Mouse (Mus musculus) hindbrain, postnatal 0 days (tissue): ENCODE data around the gene Fgf18. TPM values are rescaled to one million over a fixed set of nuclear protein-coding genes. Genes with fewer than 3 reads are reported as not detected.

ENCODE experiments used
- ATAC-seq: fragments of 200-750 bp; cut with Nextera tagmentation; 2 replicates; pipeline ENCODE4 v1.8.0; 2017; ENCODE audit warnings: mild to moderate bottlenecking, moderate TSS enrichment, moderate library complexity
- DNase-seq: peaks from one replicate; pipeline ENCODE4 v3.0.0-alpha.2; 2015; ENCODE audit warnings: low spot score
- H3K27ac ChIP-seq: fragments of 300-500 bp; sonication (generic); 2 replicates; pipeline ENCODE4 v1.5.1; 2014; ENCODE audit warnings: mild to moderate bottlenecking
- H3K27me3 ChIP-seq: fragments of 300-500 bp; sonication (generic); 2 replicates; pipeline ENCODE4 v1.6.1; 2014; ENCODE audit warnings: low read length, mixed read lengths; ENCODE audit not compliant: insufficient read depth
- H3K36me3 ChIP-seq: fragments of 300-500 bp; sonication (generic); 2 replicates; pipeline ENCODE4 v1.6.1; 2014; ENCODE audit warnings: low read length, mixed read lengths; ENCODE audit not compliant: insufficient read depth
- H3K4me1 ChIP-seq: fragments of 300-500 bp; sonication (generic); 2 replicates; pipeline ENCODE4 v1.6.1; 2014; ENCODE audit warnings: antibody characterized with exemption, low read length, mixed read lengths; ENCODE audit not compliant: insufficient read depth
- H3K4me2 ChIP-seq: fragments of 300-500 bp; sonication (generic); 2 replicates; pipeline ENCODE4 v1.6.1; 2014; ENCODE audit warnings: low read depth, mild to moderate bottlenecking, low read length, moderate library complexity, mixed read lengths
- H3K4me3 ChIP-seq: fragments of 300-500 bp; sonication (generic); 2 replicates; pipeline ENCODE4 v1.5.1; 2014; ENCODE audit warnings: low read length
- H3K9ac ChIP-seq: fragments of 300-500 bp; sonication (generic); replicated peaks from 2 replicates; pipeline ENCODE4 v1.6.1; 2014; ENCODE audit warnings: mild to moderate bottlenecking, low read length, moderate library complexity, mixed read lengths
- H3K9me3 ChIP-seq: fragments of 300-500 bp; sonication (generic); 2 replicates; pipeline ENCODE4 v1.6.1; 2016; ENCODE audit warnings: low read length, mixed read lengths
- CTCF ChIP-seq: IDR thresholded peaks from 2 replicates; pipeline ENCODE4 v1.5.1; 2016; ENCODE audit warnings: antibody characterized with exemption, control low read depth, low read depth
- WGBS: fragments of 180-500 bp; shearing (Covaris S2); extraction: QIAGEN DNeasy Blood & Tissue Kit; methylation state at CpG from one replicate; pipeline ENCODE4 v1.1.7; 2014; 5-methylcytosine and 5-hydroxymethylcytosine counted together
- polyA plus RNA-seq: library from polyadenylated mRNA; unstranded; fragments of >200 nt; fragmentation: Nextera tagmentation; extraction: Ambion mirVana; gene quantifications from 2 replicates; pipeline ENCODE4 v1.2.1, GENCODE M21; 2015
- total RNA-seq: library from RNA; depleted of rRNA; stranded (reverse); fragments of >200 nt; gene quantifications from 2 replicates; pipeline ENCODE4 v1.2.3, GENCODE M21; 2014; rRNA removed

Gene Fgf18
- total and polyA plus RNA-seq, 2 experiments from 2014 or later: 6.3 to 10.3 TPM

DNA sequence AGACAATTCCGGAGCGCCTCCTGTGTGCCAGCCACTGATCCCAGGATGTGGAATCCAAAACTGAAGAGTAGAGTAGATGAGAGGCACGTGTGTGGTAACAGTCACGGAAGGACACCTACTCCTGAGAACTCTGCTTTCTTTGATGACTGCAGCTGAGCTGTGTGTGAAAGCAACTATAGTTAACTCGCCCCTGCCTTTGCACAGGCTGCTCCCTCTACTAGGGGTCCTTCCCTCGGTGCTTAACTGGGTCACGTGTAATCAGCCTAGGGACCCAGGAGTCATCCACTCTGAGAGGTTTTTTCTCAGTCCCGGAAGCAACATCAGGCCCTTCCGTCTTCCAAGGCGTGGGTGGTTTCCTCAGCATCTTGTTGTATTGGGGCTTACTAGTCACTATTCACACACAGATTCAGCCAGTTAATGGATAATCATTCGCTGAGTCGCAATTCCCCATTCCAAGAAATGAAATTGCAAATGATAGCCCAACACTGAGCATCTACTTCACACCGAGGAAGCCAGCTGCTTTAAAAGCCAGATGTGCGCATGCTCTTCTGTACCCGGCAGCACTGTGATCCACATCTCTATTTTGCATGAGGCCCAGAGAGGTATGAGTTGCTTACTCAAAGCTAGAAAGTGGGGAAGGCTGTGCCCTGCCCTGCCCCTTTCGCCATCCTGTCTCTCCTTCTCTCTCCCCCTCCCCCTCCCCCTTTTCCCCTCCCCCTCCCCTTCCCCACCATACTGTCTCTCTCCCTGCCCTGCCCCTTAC, 67.0 kb downstream of the Fgf18 start:
- H3K9me3 ChIP-seq: no peaks in the 10 kb centered on the region
- no peak overlapping the region for H3K27ac ChIP-seq
- no peaks in the 10 kb centered on the region for H3K36me3 ChIP-seq
- H3K27me3 ChIP-seq: no peaks in the 10 kb centered on the region
- no peak overlapping the region for H3K9ac ChIP-seq
- ATAC-seq: no peak
- H3K4me2 ChIP-seq: no peak overlapping the region
- 65% methylated on average over 16 of the region's 16 CpGs for WGBS
- TF ChIP-seq CTCF: no peak
- H3K4me1 ChIP-seq: peaks cover 7% of the 10 kb centered on the region; the same call in 1 of the 2 replicates
- no peak for DNase-seq
- H3K4me3 ChIP-seq: no peak overlapping the region

DNA sequence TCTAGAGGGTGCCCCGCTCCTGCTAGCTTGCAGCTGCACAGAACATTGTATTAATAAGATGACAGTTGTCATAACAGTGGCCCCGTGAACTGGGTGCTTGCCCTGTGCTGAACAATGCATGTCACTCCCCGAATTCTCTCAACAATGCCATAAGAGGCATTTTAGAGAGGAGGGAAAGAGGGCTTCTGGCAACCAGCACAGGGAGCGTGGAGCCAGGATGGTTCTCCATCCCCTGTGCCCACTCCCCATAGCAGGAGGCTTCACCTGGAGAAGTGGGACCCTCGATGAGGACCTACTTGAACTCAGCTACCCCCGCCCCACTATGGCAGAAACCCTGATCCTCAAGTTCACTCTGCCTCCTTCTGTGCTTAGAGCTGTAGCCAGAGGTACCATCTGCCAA, 67.8 kb downstream of the Fgf18 start:
- Histone ChIP-seq H3K9me3 (no peaks in the 10 kb centered on the region), H3K4me1 (peaks cover 7% of the 10 kb centered on the region; the same call in 1 of the 2 replicates), H3K27ac (no peak overlapping the region), H3K36me3 (no peaks in the 10 kb centered on the region), H3K27me3 (no peaks in the 10 kb centered on the region), H3K4me3 (no peak overlapping the region), H3K9ac (no peak overlapping the region), H3K4me2 (no peak overlapping the region)
- no peak for TF ChIP-seq CTCF
- ATAC-seq: no peak
- DNase-seq: no peak
- WGBS: 65% methylated on average over 6 of the region's 6 CpGs

DNA sequence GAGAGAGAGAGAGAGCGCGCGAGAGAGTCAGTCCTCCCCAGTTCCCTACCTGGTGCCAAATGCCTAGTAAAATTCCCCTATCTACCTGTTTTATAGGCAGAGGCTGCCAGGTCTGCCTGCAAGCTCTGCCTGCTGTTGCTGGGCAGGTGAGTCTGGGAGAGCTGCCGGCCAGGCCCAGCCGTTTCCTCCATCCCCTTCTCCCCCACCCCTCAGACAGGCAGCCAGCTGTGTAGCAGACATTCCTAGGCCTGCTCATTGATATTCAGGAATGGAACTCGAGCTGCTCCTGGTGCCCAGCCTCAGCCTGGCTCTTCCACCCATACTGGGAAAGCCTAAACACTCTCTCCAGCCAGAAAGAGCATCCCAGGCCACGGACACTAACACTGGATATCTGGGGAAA, 69.2 kb downstream of the Fgf18 start:
- Histone ChIP-seq H3K4me3 (no peak overlapping the region), H3K4me1 (peaks cover 7% of the 10 kb centered on the region; the same call in 1 of the 2 replicates), H3K27ac (no peak overlapping the region), H3K9me3 (no peaks in the 10 kb centered on the region), H3K4me2 (no peak overlapping the region), H3K36me3 (no peaks in the 10 kb centered on the region), H3K9ac (no peak overlapping the region), H3K27me3 (no peaks in the 10 kb centered on the region)
- 0 out of 2 replicates have a peak, but pooled peaks have one; percentile 44 for ATAC-seq
- peak; percentile 12 for DNase-seq
- 39% methylated on average over 7 of the region's 7 CpGs for WGBS
- no peak for TF ChIP-seq CTCF

DNA sequence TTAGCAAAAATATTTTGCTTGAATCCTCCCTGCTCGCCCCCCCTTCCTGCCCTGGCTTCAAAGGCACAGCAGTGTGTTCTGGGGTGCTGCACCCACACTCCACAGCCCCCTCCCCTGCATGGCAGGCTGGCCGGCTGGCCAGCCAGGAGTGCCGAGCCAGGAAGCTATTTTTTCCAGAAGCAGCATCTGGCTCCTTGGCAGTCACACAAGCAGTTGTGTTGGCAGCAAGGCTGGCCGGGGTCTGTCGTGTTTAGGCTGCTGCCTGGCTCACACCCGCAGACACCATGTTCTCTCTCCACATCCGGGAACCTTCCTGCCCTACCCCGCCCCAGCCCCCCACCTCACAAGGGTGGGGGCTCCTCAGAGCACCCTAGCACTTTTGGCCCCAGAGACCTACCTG, 71.9 kb downstream of the Fgf18 start:
- H3K4me3 ChIP-seq: no peak overlapping the region
- peaks cover 7% of the 10 kb centered on the region; the same call in 1 of the 2 replicates for H3K4me1 ChIP-seq
- H3K9me3 ChIP-seq: no peaks in the 10 kb centered on the region
- peak; percentile 69 for DNase-seq
- H3K4me2 ChIP-seq: no peak overlapping the region
- no peaks in the 10 kb centered on the region for H3K27me3 ChIP-seq
- ATAC-seq: peak; percentile 41; the same call in 1 of the 2 replicates
- TF ChIP-seq CTCF: no peak
- no peak overlapping the region for H3K9ac ChIP-seq
- 37% methylated on average over 8 of the region's 8 CpGs for WGBS
- H3K36me3 ChIP-seq: no peaks in the 10 kb centered on the region
- H3K27ac ChIP-seq: no peak overlapping the region

DNA sequence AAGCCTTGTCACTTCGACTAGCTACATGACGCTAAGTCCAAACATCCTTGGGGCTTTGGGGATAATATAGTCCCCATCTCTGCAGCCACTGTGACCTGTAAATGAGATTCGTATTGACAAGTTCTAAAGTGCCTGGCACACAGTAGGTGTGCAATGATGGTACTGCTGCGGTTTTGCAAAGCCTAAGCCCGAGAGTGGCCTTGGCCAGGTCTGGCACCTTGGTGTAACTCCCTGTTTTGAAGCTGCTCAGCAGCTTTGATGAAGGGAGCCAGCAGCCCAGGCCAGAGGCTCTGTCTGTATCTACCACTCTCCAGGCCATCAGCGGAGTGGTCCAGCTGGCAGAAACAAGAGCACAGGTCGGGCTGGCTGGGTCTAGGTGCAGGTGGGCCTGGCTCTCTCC, 72.7 kb downstream of the Fgf18 start:
- no peaks in the 10 kb centered on the region for H3K36me3 ChIP-seq
- H3K4me1 ChIP-seq: peaks cover 7% of the 10 kb centered on the region; the same call in 1 of the 2 replicates
- DNase-seq (no peak), ATAC-seq (no peak)
- 70% methylated on average over 7 of the region's 7 CpGs for WGBS
- H3K9me3 ChIP-seq: no peaks in the 10 kb centered on the region
- no peak for TF ChIP-seq CTCF
- no peak overlapping the region for H3K4me3 ChIP-seq
- no peaks in the 10 kb centered on the region for H3K27me3 ChIP-seq
- no peak overlapping the region for H3K9ac ChIP-seq
- no peak overlapping the region for H3K4me2 ChIP-seq
- no peak overlapping the region for H3K27ac ChIP-seq

DNA sequence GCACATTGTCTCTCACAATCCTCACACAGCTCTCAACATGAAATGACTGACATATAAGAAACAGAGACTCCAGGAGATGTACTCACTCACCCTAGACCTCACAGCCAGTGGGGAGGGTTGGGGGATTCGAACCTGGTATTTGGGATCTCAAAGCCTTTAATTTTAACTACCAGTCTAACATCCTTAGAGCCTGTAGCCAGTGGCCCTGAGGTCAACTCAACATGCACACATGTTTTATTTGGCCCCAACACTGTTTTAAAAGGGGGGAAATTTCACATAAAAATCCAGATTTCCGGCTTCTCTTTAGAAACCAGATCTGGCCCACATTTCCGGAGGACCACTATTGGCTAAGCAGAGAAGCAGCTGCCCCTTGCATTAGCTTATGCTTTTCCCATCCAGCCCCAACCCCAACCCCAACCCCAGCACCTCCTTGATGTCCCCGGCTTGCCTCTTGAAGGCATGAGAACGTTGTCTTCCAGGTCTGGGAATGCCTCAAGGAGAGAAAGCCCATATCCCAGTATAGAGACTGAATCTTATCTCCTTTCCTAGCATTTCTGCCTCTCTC, 75.8 kb downstream of the Fgf18 start:
- Histone ChIP-seq H3K9ac (no peak overlapping the region), H3K4me1 (peaks cover 7% of the 10 kb centered on the region; the same call in 1 of the 2 replicates), H3K27ac (no peak overlapping the region), H3K4me2 (no peak overlapping the region), H3K36me3 (no peaks in the 10 kb centered on the region), H3K27me3 (no peaks in the 10 kb centered on the region), H3K4me3 (no peak overlapping the region), H3K9me3 (no peaks in the 10 kb centered on the region)
- no peak for DNase-seq
- ATAC-seq: no peak
- 91% methylated on average over 5 of the region's 5 CpGs for WGBS
- TF ChIP-seq CTCF: no peak

DNA sequence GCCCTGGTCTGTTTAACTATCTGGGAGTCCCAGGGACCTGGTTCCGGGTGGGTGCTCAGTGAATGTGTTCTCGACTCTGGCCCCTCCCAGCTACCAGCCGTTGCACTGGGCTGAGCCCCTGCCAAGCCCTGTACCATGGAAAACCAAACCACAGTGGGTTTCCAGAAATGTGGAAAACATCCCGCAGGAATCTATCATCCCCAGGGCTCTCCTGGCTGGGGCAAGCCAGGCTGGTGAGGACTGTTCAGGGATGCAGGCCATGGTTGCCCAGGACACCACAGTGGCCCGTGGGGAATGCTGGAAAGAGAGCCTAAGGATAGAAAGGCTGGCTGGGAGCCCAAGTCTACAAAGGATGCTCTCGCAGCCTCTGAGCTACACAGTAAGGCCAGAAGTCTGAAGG, 76.7 kb downstream of the Fgf18 start:
- Histone ChIP-seq H3K4me3 (no peak overlapping the region), H3K27ac (no peak overlapping the region), H3K36me3 (no peaks in the 10 kb centered on the region), H3K9ac (no peak overlapping the region), H3K27me3 (no peaks in the 10 kb centered on the region), H3K4me2 (no peak overlapping the region), H3K9me3 (no peaks in the 10 kb centered on the region), H3K4me1 (peaks cover 3% of the 10 kb centered on the region; the same call in 1 of the 2 replicates)
- WGBS: 29% methylated on average over 6 of the region's 6 CpGs
- ATAC-seq: peak; percentile 97
- peak; percentile 90 for DNase-seq
- no peak for TF ChIP-seq CTCF

Other genes starting within 250 kb of the Fgf18 start
- gene Npm1, start 15.8 kb upstream of the Fgf18 start, total RNA-seq: 143 and 182 TPM in 2 replicates
- 395 and 396 TPM in 2 replicates for gene Npm1, start 15.8 kb upstream of the Fgf18 start, polyA plus RNA-seq
- gene Tlx3, start 56.2 kb upstream of the Fgf18 start, total RNA-seq: 39.4 and 39.6 TPM in 2 replicates
- 11.3 and 14.5 TPM in 2 replicates for gene Tlx3, start 56.2 kb upstream of the Fgf18 start, polyA plus RNA-seq
- not detected in 2 replicates for gene Gm12117, start 129.3 kb upstream of the Fgf18 start, total RNA-seq
- gene Gm12117, start 129.3 kb upstream of the Fgf18 start, polyA plus RNA-seq: not detected in 2 replicates